Mouse (Mus musculus) hematopoietic stem cell, adult 5-6 weeks (primary cell): ENCODE measurements around the gene Ndufa9. TPM values are rescaled to one million over a fixed set of nuclear protein-coding genes. Genes with fewer than 3 reads are reported as not detected.

Source experiments
- ATAC-seq, 2 experiments: fragments of 125-278 bp in 1 of 2; replicated peaks in 1 of 2; 2 replicates each; pipeline ENCODE4 v1.8.0; 2016 to 2017; ENCODE audit warnings: inconsistent platforms in 2 of 2, mild to moderate bottlenecking in 2 of 2, moderate number of reproducible peaks in 2 of 2, low read depth in 1 of 2, moderate TSS enrichment in 1 of 2; ENCODE audit not compliant: low FRiP score in 2 of 2, poor library complexity in 2 of 2, severe bottlenecking in 2 of 2, insufficient read depth in 1 of 2, low TSS enrichment in 1 of 2
- total RNA-seq: library from RNA; stranded (forward); fragments of 172-1452, 232-1000 nt; gene quantifications from 2 replicates; pipeline ENCODE4 v1.2.3, GENCODE M21; 2017

The Ndufa9 gene
- total RNA-seq, 1 experiment from 2014 or later, result 106 TPM

GRCm38 (mm10) chr6:126783651-126784066 lies 65.3 kb downstream of the Ndufa9 start:
- ATAC-seq, result no peak

GRCm38 (mm10) chr6:126783056-126783455 lies 65.9 kb downstream of the Ndufa9 start:
- no peak for ATAC-seq

GRCm38 (mm10) chr6:126777889-126778288 lies 71.0 kb downstream of the Ndufa9 start:
- no peak for ATAC-seq

- no peak for ATAC-seq
Measured at GRCm38 (mm10) chr6:126773873-126774272, 75.1 kb downstream of the Ndufa9 start.

- ATAC-seq, result no peak
Measured at GRCm38 (mm10) chr6:126772326-126772725, 76.6 kb downstream of the Ndufa9 start.

Other genes starting within 250 kb of the Ndufa9 start
- not detected in 2 replicates for gene Kcna1, start 202.8 kb downstream of the Ndufa9 start, total RNA-seq
- gene Kcna6, start 108.5 kb downstream of the Ndufa9 start, total RNA-seq, result not detected in 2 replicates
- gene Akap3, start 4.0 kb upstream of the Ndufa9 start, total RNA-seq, result not detected in 2 replicates
- gene Dyrk4, start 72.7 kb upstream of the Ndufa9 start, total RNA-seq, result 2.6 TPM in 1 of 2 replicates, not detected in the other
- gene Rad51ap1, start 90.5 kb upstream of the Ndufa9 start, total RNA-seq, result 112 and 143 TPM in 2 replicates
- gene D6Wsu163e, start 90.8 kb upstream of the Ndufa9 start, total RNA-seq, result 26.1 and 53.5 TPM in 2 replicates
- gene Fgf6, start 166.4 kb upstream of the Ndufa9 start, total RNA-seq, result not detected in 2 replicates
- not detected in 2 replicates for gene Fgf23, start 223.8 kb upstream of the Ndufa9 start, total RNA-seq